7 mouse cellular contexts compared by ENCODE assay signal in the genomic region with DNA sequence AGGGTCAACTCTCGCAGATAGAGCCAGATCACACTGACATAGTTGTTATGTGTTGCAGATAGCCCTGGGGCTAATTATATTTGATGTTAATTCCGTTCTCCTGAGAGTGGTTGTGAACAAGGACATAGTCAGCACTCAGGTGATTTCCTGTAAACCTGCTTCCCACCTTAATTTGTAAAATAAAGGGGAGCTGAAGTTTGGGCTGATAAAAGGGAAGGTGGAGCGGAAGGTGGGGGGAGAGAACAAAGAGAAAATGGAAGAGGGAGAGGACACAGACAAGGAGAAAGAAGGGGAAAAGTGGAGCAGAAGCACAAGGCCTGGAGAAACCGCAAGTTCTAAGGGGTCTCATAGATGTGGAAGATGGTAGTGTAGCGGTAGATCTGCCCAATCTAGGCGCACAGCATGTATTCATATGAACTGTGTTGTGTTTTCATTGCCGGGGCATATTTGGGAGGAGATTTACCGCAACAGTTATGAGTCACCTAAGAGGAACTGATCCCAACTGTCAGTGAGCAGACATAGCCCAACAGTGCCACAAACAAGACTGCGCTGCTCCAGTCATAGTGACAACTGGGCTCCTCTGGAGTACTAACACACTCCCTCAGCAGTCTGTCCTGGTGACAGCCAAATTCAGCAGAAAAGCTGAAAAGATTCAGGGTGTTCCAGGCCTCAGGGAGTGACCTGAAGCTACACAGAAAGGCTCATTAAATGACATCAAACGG. TPM values are rescaled to one million over a fixed set of nuclear protein-coding genes. Genes with fewer than 3 reads are reported as not detected.
A peak's percentile ranks its signal among the peaks of the same experiment; 100 is the strongest.
DNase-seq lines count a peak whose midpoint lies in the region; ATAC-seq and TF ChIP-seq lines count a peak whose summit lies in the region.
"Not testable (repeated sequence)": the region's sequence is repeated elsewhere in the genome, so short reads cannot be mapped to it uniquely, and the experiment has no call there.

No protein-coding gene starts in this region.

- TF ChIP-seq CTCF in E14TG2a.4 (conservative IDR thresholded peaks at IDR 0.05; ENCODE audit: low read length); bone marrow macrophage, adult 2 months (IDR thresholded peaks at IDR 0.05; ENCODE audit: low read depth, low read length); kidney, adult 2 months (conservative IDR thresholded peaks at IDR 0.05; ENCODE audit: insufficient read depth, insufficient read length, low read depth, low read length): not testable (repeated sequence)

- peak overlapping the region; percentile 11; the same call in 1 of the 2 replicates for H3K4me3 ChIP-seq in E14TG2a.4 (replicated peaks; ENCODE audit: low read length)
- 0 out of 4 replicates have a peak overlapping the region, but pooled peaks of 1 of the 2 experiments have one; percentile 18 for H3K4me3 ChIP-seq in ES-E14 (ENCODE audit: insufficient read depth in 1 of 2, low read depth in 1 of 2, low read length in 2 of 2, poor library complexity in 1 of 2, severe bottlenecking in 1 of 2)
- H3K4me3 ChIP-seq in bone marrow macrophage, adult 2 months (ENCODE audit: insufficient read depth, low read length) = 0 out of 2 replicates have a peak overlapping the region, but pooled peaks have one; percentile 5
- not testable (repeated sequence) for H3K4me3 ChIP-seq in kidney, adult 2 months (ENCODE audit: insufficient read depth, low read depth, low read length); myocyte

- not testable (repeated sequence) for H3K27ac ChIP-seq in ES-E14 (ENCODE audit: insufficient read depth, low read depth, low read length, poor library complexity, severe bottlenecking)
- peak overlapping the region; percentile 49 for H3K27ac ChIP-seq in bone marrow macrophage, adult 2 months (ENCODE audit: insufficient read depth, low read depth, low read length)
- H3K27ac ChIP-seq in kidney, adult 2 months (ENCODE audit: insufficient read depth, low read depth, low read length) = 0 out of 2 replicates have a peak overlapping the region, but pooled peaks have one; percentile 88

- not testable (repeated sequence) for TF ChIP-seq POLR2A in bone marrow macrophage, adult 2 months (IDR thresholded peaks at IDR 0.05; ENCODE audit: borderline replicate concordance, low read depth, low read length); kidney, adult 2 months (IDR thresholded peaks at IDR 0.05; ENCODE audit: low read depth, low read length); myocyte (IDR thresholded peaks at IDR 0.05; ENCODE audit: insufficient read length, low read depth)

- in situ Hi-C loops in ES-E14 (cut with MboI; ENCODE audit: low sequenced_read_pairs in 2 of 2, unreplicated experiment in 2 of 2) = not testable (repeated sequence)

- not testable (repeated sequence) for H3K9ac ChIP-seq in ES-E14 (ENCODE audit: insufficient read depth, low read depth, low read length, poor library complexity, severe bottlenecking)

- DNase-seq in ES-E14 (ENCODE audit: low read depth, low spot score) = peak; percentile 40
- DNase-seq in R1 (ENCODE audit: low read depth, low spot score) = peak; percentile 71
- not testable (repeated sequence) for DNase-seq in kidney, adult 2 months

- not testable (repeated sequence) for H3K27me3 ChIP-seq in E14TG2a.4 (ENCODE audit: insufficient read depth, low read length); kidney, adult 2 months (replicated peaks; ENCODE audit: control insufficient read depth, insufficient read depth, low read length); myocyte (ENCODE audit: control insufficient read depth, insufficient read depth, insufficient read length)

- H3K4me2 ChIP-seq in myocyte (ENCODE audit: low read depth) = peak overlapping the region; percentile 18

- H3K79me2 ChIP-seq in myocyte (ENCODE audit: control insufficient read depth, insufficient read depth) = peaks cover 69% of the 10 kb centered on the region

- H3K4me1 ChIP-seq in E14TG2a.4 (replicated peaks; ENCODE audit: low read depth, low read length) = peaks cover 77% of the 10 kb centered on the region
- peaks cover 3 to 23% of the 10 kb centered on the region in 2 experiments for H3K4me1 ChIP-seq in ES-E14 (ENCODE audit: control insufficient read depth in 2 of 2, insufficient read depth in 2 of 2, low read length in 2 of 2, poor library complexity in 1 of 2)
- peaks cover 61% of the 10 kb centered on the region for H3K4me1 ChIP-seq in bone marrow macrophage, adult 2 months (ENCODE audit: control insufficient read depth, insufficient read depth, low read length)
- H3K4me1 ChIP-seq in kidney, adult 2 months (ENCODE audit: control insufficient read depth, insufficient read depth, low read length) = peaks cover 35% of the 10 kb centered on the region; the same call in 1 of the 2 replicates

- H3K9me3 ChIP-seq in E14TG2a.4 (ENCODE audit: low read length); ES-E14 (ENCODE audit: control insufficient read depth, insufficient read depth, low read depth, low read length): not testable (repeated sequence)

- H3ac ChIP-seq in myocyte (ENCODE audit: control insufficient read depth, insufficient read length) = not testable (repeated sequence)

- peak; percentile 76 for ATAC-seq in megakaryocyte, adult 5-6 weeks (ENCODE audit: poor library complexity, severe bottlenecking)

- peaks cover 40% of the 10 kb centered on the region for H3K36me3 ChIP-seq in E14TG2a.4 (ENCODE audit: insufficient read depth, low read length)
- H3K36me3 ChIP-seq in ES-E14 (ENCODE audit: control insufficient read depth, insufficient read depth, low read length, poor library complexity, severe bottlenecking); kidney, adult 2 months (ENCODE audit: control insufficient read depth, insufficient read depth, low read length); myocyte (ENCODE audit: control insufficient read depth, insufficient read depth): not testable (repeated sequence)

- WGBS in kidney, adult 2 months = 88% methylated on average over 10 of the region's 10 CpGs

RNA-seq across cellular contexts. Expression of gene Bid, which starts 8.6 kb away (rescaled TPM):
- total RNA-seq in ES-E14 (2012; rRNA removed) = 20.0 and 27.0 TPM in 2 replicates
- 28.1 and 28.9 TPM in 2 replicates for polyA plus RNA-seq in bone marrow macrophage, adult 2 months (2012; ENCODE audit: insufficient read depth, insufficient read length, missing spikeins)
- 59.8 and 60.6 TPM in 2 replicates for polyA plus RNA-seq in kidney, adult 2 months (2012; rRNA removed)
- 74.3 and 89.0 TPM in 2 replicates for total RNA-seq in megakaryocyte, adult 5-6 weeks (2015)
- total RNA-seq in megakaryocyte, adult 5-6 weeks (2017) = 48.1 and 51.6 TPM in 2 replicates
- 34.3 TPM for polyA plus RNA-seq in myocyte (2012; fragmentation: generic; extraction: Trizol)
